Mouse (Mus musculus): ENCODE results near the gene Nkx1-2. TPM values are rescaled to one million over a fixed set of nuclear protein-coding genes. Genes with fewer than 3 reads are reported as not detected.

Gene Nkx1-2
- polyA plus RNA-seq, 1 experiment from 2014 or later: 0.62 TPM

- ATAC-seq (ENCODE audit: low FRiP score): peak; percentile 97
- no peaks in the 10 kb centered on the region for H3K36me3 ChIP-seq
- 1% methylated on average over 49 of the region's 49 CpGs for WGBS
- peaks cover 18% of the 10 kb centered on the region for H3K4me1 ChIP-seq (replicated peaks)
- H3K9ac ChIP-seq: peak within 1 kb of the TSS; percentile 73
- H3K27me3 ChIP-seq: peaks cover 19% of the 10 kb centered on the region
- H3K4me2 ChIP-seq: peak within 1 kb of the TSS; percentile 75
- peak within 1 kb of the TSS; percentile 67 for H3K4me3 ChIP-seq
- H3K27ac ChIP-seq: peak within 1 kb of the TSS; percentile 91
- no peaks in the 10 kb centered on the region for H3K9me3 ChIP-seq
These were observed 23.3 kb downstream of the Nkx1-2 start, which contains the start of gene Oat for GRCm38 (mm10) chr7:132576116-132576650. Gene Oat, minus strand, starts transcription at chr7:132576398.

DNA sequence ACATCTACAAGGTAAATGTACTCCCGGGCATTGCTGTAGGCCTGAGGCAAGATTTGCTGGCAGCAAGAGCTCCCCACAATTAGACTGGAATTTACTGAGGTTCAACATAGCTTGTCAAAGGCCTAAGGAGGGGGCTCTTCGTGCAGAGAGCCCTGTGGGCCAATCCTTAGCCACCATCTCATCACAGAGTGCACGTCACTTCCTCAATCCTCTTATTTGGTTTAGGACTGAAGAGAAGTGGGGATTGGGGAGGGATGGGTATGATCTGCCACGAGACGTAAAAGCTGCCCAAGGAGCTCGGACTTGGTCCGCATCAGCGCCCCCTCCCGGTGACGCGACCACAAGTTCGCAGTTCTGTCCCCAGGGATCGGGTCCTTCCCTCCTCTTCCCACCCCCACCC lies 23.8 kb downstream of the Nkx1-2 start:
- Histone ChIP-seq H3K4me3 (peak overlapping the region; percentile 67), H3K4me2 (peak overlapping the region; percentile 75), H3K4me1 (replicated peaks) (peaks cover 18% of the 10 kb centered on the region), H3K27ac (peak overlapping the region; percentile 91), H3K9ac (peak overlapping the region; percentile 73), H3K9me3 (no peaks in the 10 kb centered on the region), H3K27me3 (peaks cover 19% of the 10 kb centered on the region), H3K36me3 (no peaks in the 10 kb centered on the region)
- peak; percentile 92 for ATAC-seq (ENCODE audit: low FRiP score)
- under 1% methylated on average over 13 of the region's 13 CpGs for WGBS

DNA sequence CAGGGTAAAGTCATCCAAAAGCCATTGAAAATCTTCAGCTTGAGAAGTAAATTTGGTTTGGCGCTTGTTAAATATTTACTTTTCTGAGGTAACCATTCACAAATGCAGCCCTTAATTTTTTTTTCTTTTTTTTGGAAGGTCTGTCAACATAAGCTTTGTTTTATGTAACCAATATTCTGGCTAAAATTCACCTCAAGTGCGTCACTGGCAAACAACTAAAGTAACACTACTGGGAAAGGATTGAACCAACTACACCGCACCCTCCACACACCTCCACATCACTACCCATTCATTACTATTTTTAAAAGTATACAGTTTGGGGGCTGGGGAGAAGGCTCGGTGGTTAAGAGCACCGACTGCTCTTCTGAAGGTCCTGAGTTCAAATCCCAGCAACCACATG lies 24.8 kb downstream of the Nkx1-2 start:
- no peak for ATAC-seq (ENCODE audit: low FRiP score)
- no peak overlapping the region for H3K4me3 ChIP-seq
- 92% methylated on average over 5 of the region's 5 CpGs for WGBS
- H3K4me1 ChIP-seq (replicated peaks): peaks cover 25% of the 10 kb centered on the region
- H3K27me3 ChIP-seq: peaks cover 19% of the 10 kb centered on the region
- H3K4me2 ChIP-seq: no peak overlapping the region
- no peak overlapping the region for H3K9ac ChIP-seq
- H3K36me3 ChIP-seq: no peaks in the 10 kb centered on the region
- no peak overlapping the region for H3K27ac ChIP-seq
- H3K9me3 ChIP-seq: no peaks in the 10 kb centered on the region

- ATAC-seq (ENCODE audit: low FRiP score): no peak
- Histone ChIP-seq H3K36me3 (peaks cover 4% of the 10 kb centered on the region; the same call in 1 of the 2 replicates), H3K4me1 (replicated peaks) (peaks cover 25% of the 10 kb centered on the region), H3K9ac (no peak overlapping the region), H3K4me2 (peak overlapping the region; percentile 13; the same call in 1 of the 2 replicates), H3K4me3 (no peak overlapping the region), H3K9me3 (no peaks in the 10 kb centered on the region), H3K27ac (peak overlapping the region; percentile 71), H3K27me3 (peaks cover 9% of the 10 kb centered on the region)
- WGBS: 32% methylated on average over 6 of the region's 6 CpGs
These were observed 26.2 kb downstream of the Nkx1-2 start for GRCm38 (mm10) chr7:132573205-132573604.

GRCm38 (mm10) chr7:132572738-132573137 lies 26.7 kb downstream of the Nkx1-2 start:
- H3K9me3 ChIP-seq: no peaks in the 10 kb centered on the region
- H3K4me3 ChIP-seq: no peak overlapping the region
- 73% methylated on average over 3 of the region's 3 CpGs for WGBS
- peaks cover 4% of the 10 kb centered on the region; the same call in 1 of the 2 replicates for H3K36me3 ChIP-seq
- H3K4me1 ChIP-seq (replicated peaks): peaks cover 25% of the 10 kb centered on the region
- no peak for ATAC-seq (ENCODE audit: low FRiP score)
- H3K27me3 ChIP-seq: peaks cover 9% of the 10 kb centered on the region
- peak overlapping the region; percentile 58 for H3K27ac ChIP-seq
- H3K9ac ChIP-seq: no peak overlapping the region
- H3K4me2 ChIP-seq: peak overlapping the region; percentile 13

DNA sequence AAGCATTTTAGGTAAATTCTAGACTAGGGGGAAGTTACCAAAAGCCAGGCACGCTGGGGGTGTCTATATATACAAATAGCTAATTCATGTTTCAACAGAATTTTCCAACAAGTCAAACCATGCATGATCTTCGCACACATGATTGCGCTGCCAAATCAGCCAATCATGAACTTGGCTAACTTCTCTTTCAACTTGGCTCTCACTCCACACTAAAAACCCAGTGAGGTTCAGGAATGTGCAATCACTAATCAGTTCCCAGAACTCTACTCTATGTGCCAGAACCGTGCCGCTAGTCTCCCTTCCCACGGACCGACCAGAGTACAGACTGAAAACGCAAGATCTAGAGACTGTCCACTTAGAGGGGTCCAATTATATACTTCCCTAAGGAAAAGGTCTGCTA lies 28.0 kb downstream of the Nkx1-2 start:
- H3K27me3 ChIP-seq: no peaks in the 10 kb centered on the region
- ATAC-seq (ENCODE audit: low FRiP score): no peak
- H3K9me3 ChIP-seq: no peaks in the 10 kb centered on the region
- WGBS: 88% methylated on average over 8 of the region's 8 CpGs
- H3K4me2 ChIP-seq: no peak overlapping the region
- H3K4me1 ChIP-seq (replicated peaks): peaks cover 25% of the 10 kb centered on the region
- no peak overlapping the region for H3K4me3 ChIP-seq
- H3K9ac ChIP-seq: no peak overlapping the region
- no peak overlapping the region for H3K27ac ChIP-seq
- peaks cover 4% of the 10 kb centered on the region; the same call in 1 of the 2 replicates for H3K36me3 ChIP-seq

DNA sequence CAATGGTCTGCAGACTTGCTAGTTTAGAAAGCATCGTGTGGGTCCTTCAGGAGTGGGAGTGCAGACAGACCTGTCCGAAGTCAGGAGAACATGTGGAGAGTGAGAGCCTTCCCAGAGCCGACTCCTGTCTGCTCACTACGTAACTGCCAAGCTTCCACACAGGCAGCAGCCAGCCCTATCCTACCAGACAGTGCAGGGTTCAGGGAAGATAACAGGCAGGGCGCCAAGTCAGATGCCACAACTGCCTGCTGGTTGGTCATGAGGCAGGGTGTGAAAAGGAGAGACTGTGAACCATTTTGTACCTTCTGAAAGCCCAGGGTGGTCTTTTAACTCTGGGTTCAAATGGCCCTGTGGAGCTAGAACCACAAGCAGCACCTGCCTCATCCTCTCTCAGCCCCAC lies 29.4 kb downstream of the Nkx1-2 start:
- Histone ChIP-seq H3K4me3 (no peak overlapping the region), H3K9me3 (no peaks in the 10 kb centered on the region), H3K4me2 (no peak overlapping the region), H3K9ac (peak overlapping the region; percentile 5; the same call in 1 of the 2 replicates), H3K4me1 (replicated peaks) (peaks cover 19% of the 10 kb centered on the region; the same call in 1 of the 2 replicates), H3K27me3 (no peaks in the 10 kb centered on the region), H3K36me3 (peaks cover 7% of the 10 kb centered on the region), H3K27ac (no peak overlapping the region)
- 92% methylated on average over 5 of the region's 5 CpGs for WGBS
- ATAC-seq (ENCODE audit: low FRiP score): no peak

GRCm38 (mm10) chr7:132568817-132569216 lies 30.6 kb downstream of the Nkx1-2 start:
- no peak overlapping the region for H3K4me3 ChIP-seq
- peaks cover 11% of the 10 kb centered on the region for H3K36me3 ChIP-seq
- no peaks in the 10 kb centered on the region for H3K9me3 ChIP-seq
- H3K4me1 ChIP-seq (replicated peaks): peaks cover 16% of the 10 kb centered on the region; the same call in 1 of the 2 replicates
- WGBS: 91% methylated on average over 6 of the region's 6 CpGs
- no peaks in the 10 kb centered on the region for H3K27me3 ChIP-seq
- H3K4me2 ChIP-seq: no peak overlapping the region
- H3K27ac ChIP-seq: no peak overlapping the region
- no peak overlapping the region for H3K9ac ChIP-seq
- ATAC-seq (ENCODE audit: low FRiP score): no peak

DNA sequence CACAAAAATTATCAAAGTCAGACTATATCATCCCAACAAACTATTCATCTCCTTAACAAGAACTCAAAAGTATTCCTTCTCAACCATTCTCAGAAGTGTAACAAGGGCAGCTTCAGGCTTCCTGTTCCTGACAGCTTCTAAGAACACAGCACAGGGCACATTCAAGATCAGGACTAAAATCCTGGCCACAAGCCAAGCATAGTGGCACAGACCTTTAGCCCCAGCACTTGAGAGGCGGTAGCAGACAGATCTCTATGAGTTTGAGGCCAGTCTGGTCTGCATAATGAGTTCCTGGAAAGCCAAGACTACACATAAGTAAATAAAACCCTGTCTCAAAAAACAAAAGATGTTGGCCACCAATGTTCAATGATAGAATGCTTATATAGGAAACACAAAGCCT lies 33.6 kb downstream of the Nkx1-2 start:
- Histone ChIP-seq H3K4me3 (no peak overlapping the region), H3K4me1 (replicated peaks) (peaks cover 6% of the 10 kb centered on the region; the same call in 1 of the 2 replicates), H3K27ac (no peak overlapping the region), H3K9me3 (no peaks in the 10 kb centered on the region), H3K9ac (no peak overlapping the region), H3K27me3 (no peaks in the 10 kb centered on the region), H3K4me2 (no peak overlapping the region), H3K36me3 (peaks cover 38% of the 10 kb centered on the region)
- no peak for ATAC-seq (ENCODE audit: low FRiP score)
- WGBS: 56% methylated on average over 1 of the region's 1 CpGs

DNA sequence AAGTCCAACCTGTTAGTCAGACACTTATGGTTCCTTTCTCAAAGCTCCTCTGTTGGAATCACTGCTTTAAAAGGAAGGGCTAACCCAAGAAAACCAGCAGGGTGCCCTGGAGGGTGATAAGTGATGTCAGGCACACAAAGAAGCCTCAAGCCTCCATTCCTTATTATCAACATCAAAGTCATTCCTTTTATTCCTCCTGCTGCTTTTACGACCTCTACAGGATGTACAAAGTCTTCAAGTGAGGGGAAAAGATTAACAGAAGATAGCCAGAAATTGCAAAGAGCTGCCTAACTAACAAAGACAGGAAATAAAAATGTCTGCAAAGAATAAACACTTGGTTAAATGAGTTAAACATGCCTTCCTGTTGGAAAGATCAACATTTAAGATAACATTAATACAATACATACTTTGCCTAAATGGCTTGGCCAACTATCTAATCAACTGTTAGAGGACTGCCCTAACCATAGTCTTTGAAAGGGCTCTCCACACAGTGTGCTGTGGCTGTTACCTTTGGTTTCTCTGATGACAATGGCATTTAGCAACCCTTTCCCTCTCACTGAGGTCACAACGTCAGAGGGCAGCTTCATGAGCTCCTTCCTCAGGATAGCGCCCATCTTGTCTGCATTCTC lies 40.2 kb downstream of the Nkx1-2 start:
- H3K9ac ChIP-seq: no peak overlapping the region
- H3K9me3 ChIP-seq: no peaks in the 10 kb centered on the region
- 57% methylated on average over 3 of the region's 3 CpGs for WGBS
- no peak overlapping the region for H3K4me2 ChIP-seq
- no peak overlapping the region for H3K4me3 ChIP-seq
- no peak overlapping the region for H3K27ac ChIP-seq
- no peaks in the 10 kb centered on the region for H3K4me1 ChIP-seq (replicated peaks)
- H3K27me3 ChIP-seq: no peaks in the 10 kb centered on the region
- no peak for ATAC-seq (ENCODE audit: low FRiP score)
- H3K36me3 ChIP-seq: peaks cover 65% of the 10 kb centered on the region

DNA sequence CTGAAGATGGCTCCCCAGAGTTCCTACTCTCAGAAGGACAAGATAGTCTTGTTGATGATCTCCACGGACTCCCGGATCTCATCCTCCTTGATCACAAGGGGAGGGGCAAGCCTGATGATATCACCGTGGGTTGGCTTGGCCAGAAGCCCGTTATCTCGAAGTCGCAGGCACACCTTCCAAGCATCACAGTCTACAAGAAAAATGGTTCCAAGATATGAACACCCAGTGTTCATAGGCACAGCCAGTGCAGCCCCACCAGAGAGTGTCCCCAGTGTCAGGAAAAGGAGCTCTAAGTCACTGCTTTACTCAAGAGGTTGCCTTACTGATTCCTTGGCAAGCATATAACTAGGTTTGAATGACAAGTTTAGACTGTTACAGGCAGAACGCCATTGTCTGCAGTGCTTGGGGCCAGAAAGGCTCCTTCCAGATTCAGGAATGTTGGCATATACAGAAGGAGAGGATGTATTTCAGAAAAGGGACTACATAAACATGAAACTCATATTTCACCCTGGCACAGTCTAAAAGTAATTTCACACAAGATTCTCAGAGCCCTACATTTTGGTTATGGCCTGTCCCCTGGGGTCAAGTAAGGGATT lies 41.2 kb downstream of the Nkx1-2 start:
- Histone ChIP-seq H3K4me1 (replicated peaks) (peaks cover 3% of the 10 kb centered on the region; the same call in 1 of the 2 replicates), H3K36me3 (peaks cover 55% of the 10 kb centered on the region), H3K27ac (no peak overlapping the region), H3K4me3 (no peak overlapping the region), H3K27me3 (no peaks in the 10 kb centered on the region), H3K4me2 (no peak overlapping the region), H3K9me3 (no peaks in the 10 kb centered on the region), H3K9ac (no peak overlapping the region)
- WGBS: 94% methylated on average over 7 of the region's 7 CpGs
- ATAC-seq (ENCODE audit: low FRiP score): no peak

- no peak for ATAC-seq (ENCODE audit: low FRiP score)
- Histone ChIP-seq H3K4me2 (no peak overlapping the region), H3K9ac (no peak overlapping the region), H3K27ac (no peak overlapping the region), H3K4me1 (replicated peaks) (peaks cover 3% of the 10 kb centered on the region; the same call in 1 of the 2 replicates), H3K27me3 (no peaks in the 10 kb centered on the region), H3K4me3 (no peak overlapping the region), H3K9me3 (no peaks in the 10 kb centered on the region), H3K36me3 (peaks cover 40% of the 10 kb centered on the region)
- 89% methylated on average over 5 of the region's 5 CpGs for WGBS
These were observed 42.9 kb downstream of the Nkx1-2 start for GRCm38 (mm10) chr7:132556575-132556974.

All from hindbrain, embryonic 13.5 days (tissue).